Mouse (Mus musculus) MEL (cell line): ENCODE results near the gene Ormdl2. TPM values are rescaled to one million over a fixed set of nuclear protein-coding genes. Genes with fewer than 3 reads are reported as not detected.

Experiments
- DNase-seq: peaks from one replicate; pipeline ENCODE4 v3.0.0; 2011; ENCODE audit warnings: low read depth, low spot score
- H3K27ac ChIP-seq: 2 replicates; pipeline ENCODE4 v1.5.1; 2012; ENCODE audit warnings: low read depth, mild to moderate bottlenecking, control low read depth, low read length, moderate library complexity; ENCODE audit not compliant: control insufficient read depth
- H3K27me3 ChIP-seq, 2 experiments: fragments of 150-350 bp in 1 of 2; sonication (generic) in 1 of 2; 2 replicates each; pipeline ENCODE4 v1.6.1; 2012; ENCODE audit warnings: low read length in 2 of 2, mild to moderate bottlenecking in 2 of 2, improper control_type of control experiment in 1 of 2, moderate library complexity in 1 of 2; ENCODE audit not compliant: insufficient read depth in 2 of 2, control insufficient read depth in 1 of 2
- H3K36me3 ChIP-seq, 2 experiments: 2 replicates each; pipeline ENCODE4 v1.6.1; 2012 to 2014; ENCODE audit warnings: low read length in 2 of 2, improper control_type of control experiment in 1 of 2, inconsistent platforms in 1 of 2, mild to moderate bottlenecking in 1 of 2; ENCODE audit not compliant: insufficient read depth in 2 of 2, control insufficient read depth in 1 of 2
- H3K4me1 ChIP-seq, 2 experiments: fragments of 150-350 bp in 1 of 2; sonication (generic) in 1 of 2; 2 replicates each; pipeline ENCODE4 v1.6.1; 2012; ENCODE audit warnings: low read length in 2 of 2, improper control_type of control experiment in 1 of 2, mild to moderate bottlenecking in 1 of 2; ENCODE audit not compliant: insufficient read depth in 2 of 2, control insufficient read depth in 1 of 2
- H3K4me3 ChIP-seq, 2 experiments: fragments of 150-350 bp in 1 of 2; sonication (generic) in 1 of 2; 2 replicates each; pipeline ENCODE4 v1.5.1; 2012; ENCODE audit warnings: low read depth in 2 of 2, low read length in 2 of 2, mild to moderate bottlenecking in 2 of 2, moderate library complexity in 2 of 2, control low read depth in 1 of 2, improper control_type of control experiment in 1 of 2; ENCODE audit not compliant: control insufficient read depth in 1 of 2, insufficient read depth in 1 of 2
- H3K79me2 ChIP-seq: 2 replicates; pipeline ENCODE4 v1.6.1; 2012; ENCODE audit warnings: mild to moderate bottlenecking, low read length, moderate library complexity; ENCODE audit not compliant: control insufficient read depth, poor library complexity, insufficient read depth
- H3K9ac ChIP-seq: 2 replicates; pipeline ENCODE4 v1.6.1; 2012; ENCODE audit warnings: low read depth, mild to moderate bottlenecking, control low read depth, low read length, moderate library complexity; ENCODE audit not compliant: control insufficient read depth, poor library complexity, severe bottlenecking
- H3K9me3 ChIP-seq: fragments of 150-350 bp; sonication (generic); replicated peaks from 2 replicates; pipeline ENCODE4 v1.6.1; 2012; ENCODE audit warnings: mild to moderate bottlenecking, low read length, improper control_type of control experiment, moderate library complexity; ENCODE audit not compliant: insufficient read depth
- BHLHE40 ChIP-seq: IDR thresholded peaks from 2 replicates; pipeline ENCODE4 v1.6.1; 2012; ENCODE audit warnings: low read depth, mild to moderate bottlenecking, inconsistent platforms, low read length, improper control_type of control experiment, borderline replicate concordance
- CTCF ChIP-seq, 3 experiments: IDR thresholded peaks in 2 of 3; conservative IDR thresholded peaks in 1 of 3; 2 replicates each; pipeline ENCODE4 v1.5.1; 2011 to 2012; ENCODE audit warnings: low read length in 3 of 3, low read depth in 2 of 3, mild to moderate bottlenecking in 2 of 3, improper control_type of control experiment in 1 of 3, inconsistent platforms in 1 of 3, mixed read lengths in 1 of 3, moderate library complexity in 1 of 3; ENCODE audit not compliant: control insufficient read depth in 1 of 3, insufficient read depth in 1 of 3, poor library complexity in 1 of 3, severe bottlenecking in 1 of 3
- E2F4 ChIP-seq: IDR thresholded peaks from 2 replicates; pipeline ENCODE4 v1.6.1; 2011; ENCODE audit warnings: low read depth, low read length, improper control_type of control experiment, borderline replicate concordance
- ELF1 ChIP-seq: IDR thresholded peaks from 2 replicates; pipeline ENCODE4 v1.6.1; 2014; ENCODE audit warnings: low read depth, mild to moderate bottlenecking, inconsistent platforms, low read length, improper control_type of control experiment, moderate library complexity
- EP300 ChIP-seq, 2 experiments: IDR thresholded peaks; 2 replicates each; pipeline ENCODE4 v1.6.1; 2011; ENCODE audit warnings: improper control_type of control experiment in 2 of 2, low read length in 2 of 2, low read depth in 1 of 2, mild to moderate bottlenecking in 1 of 2
- ETS1 ChIP-seq: IDR thresholded peaks from 2 replicates; pipeline ENCODE4 v1.6.1; 2012; ENCODE audit warnings: low read depth, mild to moderate bottlenecking, inconsistent platforms, low read length, improper control_type of control experiment, moderate library complexity
- GATA1 ChIP-seq: IDR thresholded peaks from 2 replicates; pipeline ENCODE4 v1.6.1; 2011; ENCODE audit warnings: low read depth, low read length, improper control_type of control experiment
- HCFC1 ChIP-seq: IDR thresholded peaks from 2 replicates; pipeline ENCODE4 v1.6.1; 2012; ENCODE audit warnings: low read depth, mild to moderate bottlenecking, inconsistent platforms, low read length, improper control_type of control experiment, moderate library complexity
- JUND ChIP-seq: IDR thresholded peaks from 2 replicates; pipeline ENCODE4 v1.6.1; 2011; ENCODE audit warnings: low read depth, mild to moderate bottlenecking, improper control_type of control experiment, low read length
- KAT2A ChIP-seq: conservative IDR thresholded peaks from 2 replicates; pipeline ENCODE4 v1.6.1; 2012; ENCODE audit warnings: low read depth, low read length, improper control_type of control experiment, inconsistent platforms
- MAFK ChIP-seq: IDR thresholded peaks from 2 replicates; pipeline ENCODE4 v1.6.1; 2011; ENCODE audit warnings: low read depth, mild to moderate bottlenecking, low read length, improper control_type of control experiment, borderline replicate concordance
- MAX ChIP-seq: IDR thresholded peaks from 2 replicates; pipeline ENCODE4 v1.6.1; 2011; ENCODE audit warnings: low read length, improper control_type of control experiment
- MAZ ChIP-seq: IDR thresholded peaks from 2 replicates; pipeline ENCODE4 v1.6.1; 2012; ENCODE audit warnings: low read depth, mild to moderate bottlenecking, inconsistent platforms, low read length, improper control_type of control experiment
- MEF2A ChIP-seq: IDR thresholded peaks from 2 replicates; pipeline ENCODE4 v1.6.1; 2014; ENCODE audit warnings: low read depth, mild to moderate bottlenecking, inconsistent platforms, low read length, improper control_type of control experiment; ENCODE audit not compliant: poor library complexity, insufficient replicate concordance, severe bottlenecking; ENCODE audit errors: extremely low read depth
- MYC ChIP-seq: IDR thresholded peaks from 2 replicates; pipeline ENCODE4 v1.6.1; 2011; ENCODE audit warnings: low read depth, mild to moderate bottlenecking, low read length, improper control_type of control experiment, moderate library complexity
- NELFE ChIP-seq: IDR thresholded peaks from 2 replicates; pipeline ENCODE4 v1.6.1; 2011; ENCODE audit warnings: low read depth, low read length, improper control_type of control experiment
- POLR2AphosphoS2 ChIP-seq: IDR thresholded peaks from 2 replicates; pipeline ENCODE4 v1.6.1; 2011; ENCODE audit warnings: low read length, improper control_type of control experiment
- POLR2AphosphoS5 ChIP-seq: IDR thresholded peaks from 2 replicates; pipeline ENCODE4 v1.6.1; 2012; ENCODE audit warnings: low read depth, borderline replicate concordance, mild to moderate bottlenecking, inconsistent platforms, low read length, moderate library complexity, mixed read lengths
- RAD21 ChIP-seq: IDR thresholded peaks from 2 replicates; pipeline ENCODE4 v1.6.1; 2011; ENCODE audit warnings: mild to moderate bottlenecking, low read depth, low read length, improper control_type of control experiment
- RCOR1 ChIP-seq: IDR thresholded peaks from 2 replicates; pipeline ENCODE4 v1.6.1; 2012; ENCODE audit warnings: low read depth, mild to moderate bottlenecking, inconsistent platforms, low read length, improper control_type of control experiment
- SIN3A ChIP-seq: IDR thresholded peaks from 2 replicates; pipeline ENCODE4 v1.6.1; 2012; ENCODE audit warnings: low read length, improper control_type of control experiment, inconsistent platforms
- SMC3 ChIP-seq: IDR thresholded peaks from 2 replicates; pipeline ENCODE4 v1.6.1; 2011; ENCODE audit warnings: low read depth, low read length, improper control_type of control experiment
- TCF12 ChIP-seq: IDR thresholded peaks from 2 replicates; pipeline ENCODE4 v1.6.1; 2014; ENCODE audit warnings: low read depth, mild to moderate bottlenecking, inconsistent platforms, low read length, improper control_type of control experiment, moderate library complexity
- USF1 ChIP-seq: IDR thresholded peaks from 2 replicates; pipeline ENCODE4 v1.6.1; 2014; ENCODE audit warnings: low read depth, mild to moderate bottlenecking, inconsistent platforms, low read length, improper control_type of control experiment, moderate library complexity
- ZC3H11A ChIP-seq: IDR thresholded peaks from 2 replicates; pipeline ENCODE4 v1.6.1; 2012; ENCODE audit warnings: low read depth, mild to moderate bottlenecking, inconsistent platforms, low read length, improper control_type of control experiment
- ZKSCAN1 ChIP-seq: IDR thresholded peaks from 2 replicates; pipeline ENCODE4 v1.6.1; 2012; ENCODE audit warnings: low read depth, mild to moderate bottlenecking, inconsistent platforms, low read length, improper control_type of control experiment, moderate library complexity
- polyA plus RNA-seq, 2 experiments: library from polyadenylated mRNA; stranded (reverse) in 1 of 2; unstranded in 1 of 2; fragments of >175 nt in 1 of 2; fragments of >200 nt in 1 of 2; gene quantifications; 2 replicates each; pipeline versions ENCODE4 v1.2.1 to v1.2.4; 2012; ENCODE audit warnings: low replicate concordance in 2 of 2, low read depth in 1 of 2; ENCODE audit not compliant: insufficient read length in 2 of 2, insufficient read depth in 1 of 2, missing spikeins in 1 of 2
- total RNA-seq: library from RNA; depleted of rRNA; stranded (reverse); fragments of 300-350 nt; gene quantifications from 2 replicates; pipeline ENCODE4 v1.2.3, GENCODE M21; 2012

Ormdl2 gene
- total and polyA plus RNA-seq, 3 experiments = 100 to 278 (median 114) TPM

- Histone ChIP-seq H3K4me1 (peaks cover 0 to 3% of the 10 kb centered on the region in 2 experiments; a peak in 1 of 4 replicates), H3K9ac (no peak overlapping the region), H3K36me3 (peaks cover 0 to 4% of the 10 kb centered on the region in 2 experiments; a peak in 2 of 4 replicates), H3K27ac (no peak overlapping the region), H3K4me3 (no peak overlapping the region), H3K9me3 (no peaks in the 10 kb centered on the region), H3K79me2 (no peaks in the 10 kb centered on the region), H3K27me3 (no peaks in the 10 kb centered on the region)
- TF ChIP-seq RAD21 (peak; percentile 31), MEF2A (no peak), RCOR1 (no peak), NELFE (no peak), HCFC1 (no peak), JUND (no peak), KAT2A (no peak), SMC3 (peak; percentile 39), ELF1 (no peak), SIN3A (no peak), CTCF (IDR thresholded peaks at IDR 0.05 in 2 of 3, conservative IDR thresholded peaks at IDR 0.05 in 1 of 3; ENCODE audit: control insufficient read depth in 1 of 3, insufficient read depth in 1 of 3, low read depth in 2 of 3, low read length in 3 of 3, poor library complexity in 1 of 3, severe bottlenecking in 1 of 3) (peak in 2 of 3 experiments; percentile 16 to 60; a peak in 4 of 6 replicates), E2F4 (no peak), MAX (no peak), POLR2AphosphoS2 (no peak), ZKSCAN1 (no peak), USF1 (no peak), GATA1 (no peak), ETS1 (no peak)
- DNase-seq = peak; percentile 44
These were observed 47.8 kb downstream of the Ormdl2 start for GRCm38 (mm10) chr10:128773685-128774084.

GRCm38 (mm10) chr10:128772895-128773294, 48.5 kb downstream of the Ormdl2 start:
- peak; percentile 61 for DNase-seq
- H3K4me1 ChIP-seq = peaks cover 0 to 3% of the 10 kb centered on the region in 2 experiments; a peak in 1 of 4 replicates
- H3K9me3 ChIP-seq = no peaks in the 10 kb centered on the region

More at GRCm38 (mm10) chr10:128772895-128773294, 48.5 kb downstream of the Ormdl2 start:
- H3K27ac ChIP-seq = no peak overlapping the region
- H3K27me3 ChIP-seq = no peaks in the 10 kb centered on the region
- H3K36me3 ChIP-seq = peaks cover 0 to 4% of the 10 kb centered on the region in 2 experiments; a peak in 2 of 4 replicates
- H3K79me2 ChIP-seq = no peaks in the 10 kb centered on the region
- TF ChIP-seq KAT2A = no peak
- TF ChIP-seq MAZ = no peak
- TF ChIP-seq MEF2A = no peak
- TF ChIP-seq BHLHE40 = no peak
- no peak for TF ChIP-seq POLR2AphosphoS5
- TF ChIP-seq MAFK = no peak
- no peak for TF ChIP-seq GATA1
- TF ChIP-seq USF1 = no peak
- TF ChIP-seq MYC = no peak
- TF ChIP-seq ZC3H11A = peak; percentile 59
- TF ChIP-seq NELFE = no peak
- TF ChIP-seq RCOR1 = no peak
- TF ChIP-seq EP300 (IDR thresholded peaks at IDR 0.05; ENCODE audit: low read depth in 1 of 2, low read length in 2 of 2) = no peak
- no peak for TF ChIP-seq MAX
- TF ChIP-seq TCF12 = no peak
- TF ChIP-seq POLR2AphosphoS2 = no peak
- peak; percentile 45 for TF ChIP-seq RAD21
- TF ChIP-seq CTCF (IDR thresholded peaks at IDR 0.05 in 2 of 3, conservative IDR thresholded peaks at IDR 0.05 in 1 of 3; ENCODE audit: control insufficient read depth in 1 of 3, insufficient read depth in 1 of 3, low read depth in 2 of 3, low read length in 3 of 3, poor library complexity in 1 of 3, severe bottlenecking in 1 of 3) = peak; percentile 6 to 63 (median 33); a peak in 3 of 6 replicates
- peak; percentile 78 for TF ChIP-seq SMC3
- H3K4me3 ChIP-seq = no peak overlapping the region
- H3K9ac ChIP-seq = no peak overlapping the region
